Mouse (Mus musculus): ENCODE results near the gene Lias.

DNA sequence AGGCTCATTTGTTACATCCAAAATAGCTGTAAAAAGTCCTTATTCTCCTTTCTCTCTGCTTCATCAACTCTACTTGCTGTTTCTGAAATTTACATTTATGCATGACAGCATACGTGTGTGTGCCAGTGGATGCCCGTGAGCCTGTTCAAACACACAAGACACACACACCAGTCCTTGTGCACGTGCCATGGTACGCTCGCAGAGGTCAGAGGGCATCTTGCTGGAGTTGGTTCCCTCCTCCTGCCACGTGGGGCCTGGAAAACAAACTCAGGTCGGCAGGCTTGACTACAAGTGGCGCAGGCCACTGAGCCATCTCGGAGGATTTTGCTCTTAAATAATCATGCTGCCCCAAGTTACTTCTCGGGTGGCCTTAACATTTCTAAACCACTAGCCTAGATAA is 40.8 kb upstream of the Lias start:
- TF ChIP-seq POLR2A (IDR thresholded peaks at IDR 0.05; ENCODE audit: borderline replicate concordance, insufficient read depth, low read length) (no peak), CTCF (IDR thresholded peaks at IDR 0.05; ENCODE audit: borderline replicate concordance, insufficient read depth, low read depth, low read length) (no peak)

All from cerebellum, adult 2 months (tissue).